Mouse (Mus musculus) liver, adult 10 weeks (tissue): ENCODE data around the gene OR5BS1P. TPM values are rescaled to one million over a fixed set of nuclear protein-coding genes. Genes with fewer than 3 reads are reported as not detected.

Experiments
- polyA plus RNA-seq: library from polyadenylated mRNA; stranded (reverse); fragments of 350-450 nt; fragmentation: Illumina TruSeq; extraction: RNeasy Lipid Tissue Mini Kit (QIAGEN cat#74804); gene quantifications from one replicate; pipeline ENCODE4 v1.2.3, GENCODE M21; 2014; ENCODE audit warnings: low read depth, low replicate concordance

The OR5BS1P gene
- not detected for polyA plus RNA-seq

DNA sequence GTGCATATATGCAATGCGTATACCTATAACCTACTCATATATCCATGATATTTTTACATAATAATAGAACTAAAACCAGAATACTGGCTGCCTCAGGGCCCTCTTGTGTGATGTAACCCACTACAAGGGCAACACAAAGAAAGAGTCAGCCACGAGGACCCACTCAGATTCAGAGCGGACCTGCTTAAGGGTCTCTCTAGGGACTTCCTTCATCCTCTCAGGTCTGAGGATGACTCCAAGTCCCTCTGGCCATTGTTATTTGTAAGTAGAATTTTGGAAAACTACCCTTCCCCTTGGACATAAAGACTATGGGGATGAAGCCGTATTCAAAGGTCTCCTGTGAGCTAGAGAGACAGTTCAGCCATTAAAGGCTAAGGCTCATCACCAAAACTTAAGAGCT lies at the start of gene OR5BS1P:
OR5BS1P (plus strand) TSS at position 301 of the 400 bp plus-strand sequence.

GRCm38 (mm10) chr15:98430925-98431324 lies 38.8 kb upstream of the OR5BS1P start, which contains the start of gene Olfr282:
Gene Olfr282, plus strand, starts transcription at chr15:98431225.

GRCm38 (mm10) chr15:98452288-98452687 lies 17.4 kb upstream of the OR5BS1P start, which contains the start of gene Olfr281:
Gene Olfr281, plus strand, starts transcription at chr15:98452588.

GRCm38 (mm10) chr15:98482701-98483100 lies 13.0 kb downstream of the OR5BS1P start, which contains the start of gene Lalba:
Gene Lalba, minus strand, starts transcription at chr15:98482721.

GRCm38 (mm10) chr15:98492102-98492501 lies 22.4 kb downstream of the OR5BS1P start, which contains the start of gene Olfr279:
Gene Olfr279, plus strand, starts transcription at chr15:98492402.

Other genes starting within 250 kb of the OR5BS1P start
- gene Gm44579, start 248.9 kb upstream of the OR5BS1P start, polyA plus RNA-seq = not detected
- not detected for gene Olfr287, start 248.8 kb upstream of the OR5BS1P start, polyA plus RNA-seq
- not detected for gene Olfr286, start 235.4 kb upstream of the OR5BS1P start, polyA plus RNA-seq
- gene H1fnt, start 212.6 kb upstream of the OR5BS1P start, polyA plus RNA-seq = not detected
- gene Zfp641, start 173.7 kb upstream of the OR5BS1P start, polyA plus RNA-seq = 0.32 TPM
- gene Olfr285, start 152.5 kb upstream of the OR5BS1P start, polyA plus RNA-seq = not detected
- not detected for gene Olfr284, start 128.9 kb upstream of the OR5BS1P start, polyA plus RNA-seq
- not detected for gene Olfr283, start 89.0 kb upstream of the OR5BS1P start, polyA plus RNA-seq
- gene Olfr282, start 38.7 kb upstream of the OR5BS1P start, polyA plus RNA-seq = not detected
- gene Olfr281, start 17.3 kb upstream of the OR5BS1P start, polyA plus RNA-seq = not detected
- not detected for gene Lalba, start 12.8 kb downstream of the OR5BS1P start, polyA plus RNA-seq
- gene Olfr279, start 22.5 kb downstream of the OR5BS1P start, polyA plus RNA-seq = not detected
- gene Kansl2, start 64.4 kb downstream of the OR5BS1P start, polyA plus RNA-seq = 18.8 TPM
- gene Ccnt1, start 101.0 kb downstream of the OR5BS1P start, polyA plus RNA-seq = 25.8 TPM
- gene 4930415O20Rik, start 101.1 kb downstream of the OR5BS1P start, polyA plus RNA-seq = not detected
- gene Adcy6, start 140.2 kb downstream of the OR5BS1P start, polyA plus RNA-seq = 2.4 TPM
- gene Cacnb3, start 160.9 kb downstream of the OR5BS1P start, polyA plus RNA-seq = not detected
- gene Ddx23, start 193.0 kb downstream of the OR5BS1P start, polyA plus RNA-seq = 2.8 TPM
- gene Rnd1, start 207.6 kb downstream of the OR5BS1P start, polyA plus RNA-seq = 6.3 TPM
- not detected for gene Ccdc65, start 238.3 kb downstream of the OR5BS1P start, polyA plus RNA-seq